Mouse (Mus musculus) heart, embryonic 10.5 days (tissue): ENCODE results near the gene Adar. TPM values are rescaled to one million over a fixed set of nuclear protein-coding genes. Genes with fewer than 3 reads are reported as not detected.
A peak's percentile ranks its signal among the peaks of the same experiment; 100 is the strongest.

ENCODE experiments used
- DNase-seq: peaks from one replicate; pipeline ENCODE4 v3.0.0-alpha.2; 2017; ENCODE audit warnings: low spot score
- H3K27ac ChIP-seq: fragments of 300-500 bp; sonication (generic); 2 replicates; pipeline ENCODE4 v1.5.1; 2016; ENCODE audit warnings: mild to moderate bottlenecking
- H3K27me3 ChIP-seq: fragments of 300-500 bp; sonication (generic); 2 replicates; pipeline ENCODE4 v1.6.1; 2016; ENCODE audit warnings: mild to moderate bottlenecking; ENCODE audit not compliant: poor library complexity, insufficient read depth, severe bottlenecking
- H3K36me3 ChIP-seq: fragments of 300-500 bp; sonication (generic); 2 replicates; pipeline ENCODE4 v1.6.1; 2016; ENCODE audit warnings: mild to moderate bottlenecking, moderate library complexity
- H3K4me1 ChIP-seq: fragments of 300-500 bp; sonication (generic); 2 replicates; pipeline ENCODE4 v1.6.1; 2016; ENCODE audit warnings: mild to moderate bottlenecking
- H3K4me3 ChIP-seq: fragments of 300-500 bp; sonication (generic); 2 replicates; pipeline ENCODE4 v1.5.1; 2016; ENCODE audit warnings: mild to moderate bottlenecking, moderate library complexity
- H3K9me3 ChIP-seq: fragments of 300-500 bp; sonication (generic); 2 replicates; pipeline ENCODE4 v1.6.1; 2016; ENCODE audit warnings: mild to moderate bottlenecking, moderate library complexity
- WGBS: fragments of 180-500 bp; shearing (Covaris S2); methylation state at CpG from one replicate; pipeline ENCODE4 v1.1.7; 2016; 5-methylcytosine and 5-hydroxymethylcytosine counted together
- polyA plus RNA-seq: library from polyadenylated mRNA; unstranded; fragments of >200 nt; fragmentation: Nextera tagmentation; extraction: Ambion mirVana; gene quantifications from 2 replicates; pipeline ENCODE4 v1.2.1, GENCODE M21; 2016

Gene Adar
- 8.6 and 10.0 TPM in 2 replicates for polyA plus RNA-seq

GRCm38 (mm10) chr3:89714359-89715206 is at the start of gene Adar:
TSS of gene Adar (plus strand) at chr3:89715022.
- no peaks in the 10 kb centered on the region for H3K27me3 ChIP-seq
- peaks cover 23% of the 10 kb centered on the region for H3K4me1 ChIP-seq
- peak within 1 kb of the TSS; percentile 99 for H3K4me3 ChIP-seq
- no peaks in the 10 kb centered on the region for H3K36me3 ChIP-seq
- no peaks in the 10 kb centered on the region for H3K9me3 ChIP-seq
- WGBS = 6% methylated on average over 28 of the region's 28 CpGs
- peak within 1 kb of the TSS; percentile 91 for H3K27ac ChIP-seq
- peak; percentile 93 for DNase-seq

GRCm38 (mm10) chr3:89667131-89667530 is 47.7 kb upstream of the Adar start:
- no peaks in the 10 kb centered on the region for H3K36me3 ChIP-seq
- 17% methylated on average over 11 of the region's 11 CpGs for WGBS
- H3K27me3 ChIP-seq = peaks cover 5% of the 10 kb centered on the region; the same call in 1 of the 2 replicates
- H3K9me3 ChIP-seq = no peaks in the 10 kb centered on the region
- peaks cover 38% of the 10 kb centered on the region for H3K4me1 ChIP-seq
- H3K27ac ChIP-seq = peak overlapping the region; percentile 42; the same call in 1 of the 2 replicates
- peak overlapping the region; percentile 45 for H3K4me3 ChIP-seq
- DNase-seq = no peak

- H3K27ac ChIP-seq = no peak overlapping the region
Observed at GRCm38 (mm10) chr3:89671334-89671733, 43.5 kb upstream of the Adar start.

GRCm38 (mm10) chr3:89672573-89673317 is 42.1 kb upstream of the Adar start:
- H3K36me3 ChIP-seq = no peaks in the 10 kb centered on the region
- H3K27ac ChIP-seq = no peak overlapping the region
- no peak for DNase-seq
- no peaks in the 10 kb centered on the region for H3K9me3 ChIP-seq
- no peaks in the 10 kb centered on the region for H3K27me3 ChIP-seq
- no peak overlapping the region for H3K4me3 ChIP-seq
- peaks cover 7% of the 10 kb centered on the region; the same call in 1 of the 2 replicates for H3K4me1 ChIP-seq
- 79% methylated on average over 12 of the region's 12 CpGs for WGBS

More at GRCm38 (mm10) chr3:89671334-89671733, 43.5 kb upstream of the Adar start:
- Histone ChIP-seq H3K4me1 (peaks cover 17% of the 10 kb centered on the region), H3K36me3 (no peaks in the 10 kb centered on the region), H3K27me3 (no peaks in the 10 kb centered on the region), H3K4me3 (no peak overlapping the region), H3K9me3 (no peaks in the 10 kb centered on the region)
- 41% methylated on average over 6 of the region's 6 CpGs for WGBS
- no peak for DNase-seq

- Histone ChIP-seq H3K9me3 (no peaks in the 10 kb centered on the region), H3K36me3 (no peaks in the 10 kb centered on the region), H3K4me3 (no peak overlapping the region), H3K27me3 (peaks cover 10% of the 10 kb centered on the region; the same call in 1 of the 2 replicates), H3K4me1 (no peaks in the 10 kb centered on the region), H3K27ac (no peak overlapping the region)
- no peak for DNase-seq
- WGBS = 78% methylated on average over 5 of the region's 5 CpGs
Observed at GRCm38 (mm10) chr3:89677617-89678016, 37.2 kb upstream of the Adar start.

- no peak overlapping the region for H3K4me3 ChIP-seq
- DNase-seq = no peak
- no peak overlapping the region for H3K27ac ChIP-seq
- no peaks in the 10 kb centered on the region for H3K36me3 ChIP-seq
- 34% methylated on average over 5 of the region's 5 CpGs for WGBS
- peaks cover 6% of the 10 kb centered on the region; the same call in 1 of the 2 replicates for H3K4me1 ChIP-seq
- H3K27me3 ChIP-seq = peaks cover 33% of the 10 kb centered on the region; the same call in 1 of the 2 replicates
- no peaks in the 10 kb centered on the region for H3K9me3 ChIP-seq
Observed at GRCm38 (mm10) chr3:89686031-89686430, 28.8 kb upstream of the Adar start.

- H3K9me3 ChIP-seq = no peaks in the 10 kb centered on the region; the same call in 1 of the 2 replicates
- H3K4me1 ChIP-seq = peaks cover 6% of the 10 kb centered on the region; the same call in 1 of the 2 replicates
- peak overlapping the region; percentile 74 for H3K27ac ChIP-seq
- 7% methylated on average over 25 of the region's 25 CpGs for WGBS
- peaks cover 16% of the 10 kb centered on the region; the same call in 1 of the 2 replicates for H3K27me3 ChIP-seq
- H3K36me3 ChIP-seq = no peaks in the 10 kb centered on the region
- peak; percentile 90 for DNase-seq
- H3K4me3 ChIP-seq = peak overlapping the region; percentile 59
Observed at GRCm38 (mm10) chr3:89688694-89689581, 25.9 kb upstream of the Adar start.

- no peak for DNase-seq
- 64% methylated on average over 9 of the region's 9 CpGs for WGBS
Observed at GRCm38 (mm10) chr3:89691776-89692175, 23.0 kb upstream of the Adar start.

GRCm38 (mm10) chr3:89696152-89696821 is 18.5 kb upstream of the Adar start:
- WGBS = 85% methylated on average over 12 of the region's 12 CpGs
- H3K4me1 ChIP-seq = peaks cover 5% of the 10 kb centered on the region; the same call in 1 of the 2 replicates
- no peaks in the 10 kb centered on the region; the same call in 1 of the 2 replicates for H3K9me3 ChIP-seq
- H3K27ac ChIP-seq = no peak overlapping the region
- no peak for DNase-seq
- no peaks in the 10 kb centered on the region for H3K36me3 ChIP-seq
- no peak overlapping the region for H3K4me3 ChIP-seq
- H3K27me3 ChIP-seq = no peaks in the 10 kb centered on the region; the same call in 1 of the 2 replicates

More at GRCm38 (mm10) chr3:89691776-89692175, 23.0 kb upstream of the Adar start:
- H3K36me3 ChIP-seq = no peaks in the 10 kb centered on the region
- H3K4me1 ChIP-seq = peaks cover 6% of the 10 kb centered on the region; the same call in 1 of the 2 replicates
- no peaks in the 10 kb centered on the region; the same call in 1 of the 2 replicates for H3K9me3 ChIP-seq
- no peak overlapping the region for H3K27ac ChIP-seq
- H3K4me3 ChIP-seq = no peak overlapping the region
- peaks cover 14% of the 10 kb centered on the region; the same call in 1 of the 2 replicates for H3K27me3 ChIP-seq

GRCm38 (mm10) chr3:89698958-89699357 is 15.9 kb upstream of the Adar start:
- Histone ChIP-seq H3K4me1 (peaks cover 5% of the 10 kb centered on the region; the same call in 1 of the 2 replicates), H3K36me3 (no peaks in the 10 kb centered on the region), H3K4me3 (no peak overlapping the region), H3K27me3 (peaks cover 6% of the 10 kb centered on the region; the same call in 1 of the 2 replicates), H3K27ac (no peak overlapping the region), H3K9me3 (no peaks in the 10 kb centered on the region)
- no peak for DNase-seq
- WGBS = 63% methylated on average over 1 of the region's 1 CpGs

- H3K36me3 ChIP-seq = no peaks in the 10 kb centered on the region
- no peak for DNase-seq
- 86% methylated on average over 11 of the region's 11 CpGs for WGBS
- H3K4me3 ChIP-seq = no peak overlapping the region
- peaks cover 5% of the 10 kb centered on the region; the same call in 1 of the 2 replicates for H3K4me1 ChIP-seq
- H3K9me3 ChIP-seq = no peaks in the 10 kb centered on the region
- H3K27ac ChIP-seq = no peak overlapping the region
- peaks cover 6% of the 10 kb centered on the region; the same call in 1 of the 2 replicates for H3K27me3 ChIP-seq
Observed at GRCm38 (mm10) chr3:89700461-89700860, 14.4 kb upstream of the Adar start.
